Mouse (Mus musculus): ENCODE data around the gene Usp29. TPM values are rescaled to one million over a fixed set of nuclear protein-coding genes. Genes with fewer than 3 reads are reported as not detected.

Gene Usp29
- polyA plus RNA-seq (2017; shearing (Covaris generic)): 0.11 TPM

GRCm38 (mm10) chr7:6730241-6730640, at the start of gene Usp29, which contains the start of gene Peg3:
Usp29 (plus strand) TSS chr7:6730578.
Peg3 (minus strand) TSS chr7:6730431.

GRCm38 (mm10) chr7:6696241-6697045, 33.9 kb upstream of the Usp29 start, which contains the start of gene Zim1:
Zim1 (minus strand) TSS chr7:6696450.

GRCm38 (mm10) chr7:6995251-6995650, 264.9 kb downstream of the Usp29 start, which contains the start of gene Aurkc:
Aurkc (plus strand) TSS chr7:6995300.

Other genes starting within 250 kb of the Usp29 start
- not detected for gene Olfr5, start 243.6 kb upstream of the Usp29 start, polyA plus RNA-seq (2017; shearing (Covaris generic))
- not detected for gene Olfr1347, start 230.8 kb upstream of the Usp29 start, polyA plus RNA-seq (2017; shearing (Covaris generic))
- not detected for gene Olfr1348, start 221.8 kb upstream of the Usp29 start, polyA plus RNA-seq (2017; shearing (Covaris generic))
- gene Olfr1349, start 207.6 kb upstream of the Usp29 start, polyA plus RNA-seq (2017; shearing (Covaris generic)): 0.05 TPM
- gene Olfr1350, start 165.7 kb upstream of the Usp29 start, polyA plus RNA-seq (2017; shearing (Covaris generic)): not detected
- not detected for gene Zim1, start 34.1 kb upstream of the Usp29 start, polyA plus RNA-seq (2017; shearing (Covaris generic))
- gene Peg3, start 147 bp upstream of the Usp29 start, polyA plus RNA-seq (2017; shearing (Covaris generic)): not detected